Mouse (Mus musculus): ENCODE data around the gene Idh1.

- TF ChIP-seq CTCF (conservative IDR thresholded peaks at IDR 0.05; ENCODE audit: insufficient read depth, insufficient read length, low read depth, low read length) (no peak), POLR2A (IDR thresholded peaks at IDR 0.05; ENCODE audit: low read depth, low read length) (no peak)
Measured at GRCm38 (mm10) chr1:65129634-65130180, 56.6 kb downstream of the Idh1 start.

Measured in kidney, adult 2 months (tissue).